Comparison of ENCODE assay signal across 11 mouse cellular contexts in genomic region chr5:105293226-105294165, GRCm38 (mm10). TPM values are rescaled to one million over a fixed set of nuclear protein-coding genes. Genes with fewer than 3 reads are reported as not detected.
DNase-seq lines count a peak whose midpoint lies in the region; ATAC-seq and TF ChIP-seq lines count a peak whose summit lies in the region.
"Not testable (repeated sequence)": the region's sequence is repeated elsewhere in the genome, so short reads cannot be mapped to it uniquely, and the experiment has no call there.
"Had no signal": no experiment of that assay in that cellular context is flagged by ENCODE, and none has a peak within 500 bp of the region (broad histone marks: within the 10 kb centered on the region; RNA-seq: fewer than 3 reads in every experiment).

Gene Gm43302, minus strand, starts transcription at chr5:105293695.
Gene Gbp6, minus strand, starts transcription at chr5:105293698.

- TF ChIP-seq RAD21 in MEL (IDR thresholded peaks at IDR 0.05; ENCODE audit: low read depth, low read length): not testable (repeated sequence)

- not testable (repeated sequence) for TF ChIP-seq CTCF in MEL (IDR thresholded peaks at IDR 0.05 in 2 of 3, conservative IDR thresholded peaks at IDR 0.05 in 1 of 3; ENCODE audit: control insufficient read depth in 1 of 3, insufficient read depth in 1 of 3, low read depth in 2 of 3, low read length in 3 of 3, poor library complexity in 1 of 3, severe bottlenecking in 1 of 3); intestine, postnatal 0 days (IDR thresholded peaks at IDR 0.05; ENCODE audit: low read depth); testis, adult 2 months (IDR thresholded peaks at IDR 0.05; ENCODE audit: control insufficient read depth, insufficient read depth, insufficient replicate concordance, low read depth, low read length)

- not testable (repeated sequence) for H3K4me2 ChIP-seq in forebrain, embryonic 14.5 days (ENCODE audit: low read length)
- H3K4me2 ChIP-seq in heart, embryonic 15.5 days: peak within 1 kb of the TSS; percentile 38; the same call in 1 of the 2 replicates
- peak within 1 kb of the TSS; percentile 45 for H3K4me2 ChIP-seq in intestine, postnatal 0 days (replicated peaks; ENCODE audit: low read depth)
- H3K4me2 ChIP-seq in limb, embryonic 15.5 days: peak within 1 kb of the TSS; percentile 25; the same call in 1 of the 2 replicates

- not testable (repeated sequence) for H3K79me2 ChIP-seq in MEL (ENCODE audit: control insufficient read depth, insufficient read depth, low read length, poor library complexity)
- peaks cover 32% of the 10 kb centered on the region; the same call in 1 of the 2 replicates for H3K79me2 ChIP-seq in macrophage (ENCODE audit: inconsistent target)

- not testable (repeated sequence) for H3K27me3 ChIP-seq in MEL (ENCODE audit: control insufficient read depth in 1 of 2, insufficient read depth in 2 of 2, low read length in 2 of 2); forebrain, embryonic 14.5 days (replicated peaks; ENCODE audit: control insufficient read depth, insufficient read depth, low read length); heart, embryonic 15.5 days; intestine, postnatal 0 days (replicated peaks; ENCODE audit: control insufficient read depth, insufficient read depth, low read length); limb, embryonic 15.5 days; testis, adult 2 months (ENCODE audit: control insufficient read depth, insufficient read depth, low read length)

- ATAC-seq in cerebellum, adult (ENCODE audit: insufficient number of reproducible peaks, low FRiP score, low TSS enrichment): peak; percentile 92
- ATAC-seq in forebrain, embryonic 14.5 days: not testable (repeated sequence)
- ATAC-seq in heart, embryonic 15.5 days (replicated peaks; ENCODE audit: insufficient number of reproducible peaks, insufficient read depth, low FRiP score, low read depth): peak; percentile 18; the same call in 1 of the 2 replicates
- ATAC-seq in intestine, postnatal 0 days: peak; percentile 51; the same call in 1 of the 2 replicates
- ATAC-seq in limb, embryonic 15.5 days (ENCODE audit: insufficient number of reproducible peaks, low FRiP score, low TSS enrichment, low read depth): 0 out of 2 replicates have a peak, but pooled peaks have one; percentile 35

- H3K9me3 ChIP-seq in MEL (replicated peaks; ENCODE audit: insufficient read depth, low read length); forebrain, embryonic 14.5 days (replicated peaks; ENCODE audit: control insufficient read depth, low read length); heart, embryonic 15.5 days (replicated peaks); intestine, postnatal 0 days (ENCODE audit: control insufficient read depth); limb, embryonic 15.5 days: not testable (repeated sequence)

- H3K4me3 ChIP-seq in MEL (ENCODE audit: control insufficient read depth in 1 of 2, insufficient read depth in 1 of 2, low read depth in 2 of 2, low read length in 2 of 2): peak within 1 kb of the TSS; percentile 57 to 73
- not testable (repeated sequence) for H3K4me3 ChIP-seq in forebrain, embryonic 14.5 days (ENCODE audit: low read depth, low read length); heart, embryonic 15.5 days; limb, embryonic 15.5 days; testis, adult 2 months (ENCODE audit: control insufficient read depth, low read depth, low read length)
- peak within 1 kb of the TSS; percentile 5; the same call in 1 of the 2 replicates for H3K4me3 ChIP-seq in intestine, postnatal 0 days (ENCODE audit: low read depth, low read length)
- H3K4me3 ChIP-seq in macrophage (ENCODE audit: inconsistent target): peak within 1 kb of the TSS; percentile 3; the same call in 1 of the 2 replicates

- 63% methylated on average over 3 of the region's 3 CpGs for WGBS in forebrain, embryonic 14.5 days
- WGBS in heart, embryonic 15.5 days: 25% methylated on average over 3 of the region's 3 CpGs
- 32% methylated on average over 3 of the region's 3 CpGs for WGBS in intestine, postnatal 0 days
- WGBS in limb, embryonic 15.5 days: 40% methylated on average over 3 of the region's 3 CpGs
- WGBS in macrophage (ENCODE audit: missing documents): 32% methylated on average over 3 of the region's 3 CpGs

- not testable (repeated sequence) for H3K27ac ChIP-seq in MEL (ENCODE audit: control insufficient read depth, low read depth, low read length); forebrain, embryonic 14.5 days (ENCODE audit: low read depth, low read length); macrophage
- peak within 1 kb of the TSS; percentile 56 for H3K27ac ChIP-seq in heart, embryonic 15.5 days
- 0 out of 2 replicates have a peak within 1 kb of the TSS, but pooled peaks have one; percentile 41 for H3K27ac ChIP-seq in intestine, postnatal 0 days (ENCODE audit: low read depth, low read length)
- H3K27ac ChIP-seq in limb, embryonic 15.5 days: peak within 1 kb of the TSS; percentile 47; the same call in 1 of the 2 replicates
- peak within 1 kb of the TSS; percentile 74 for H3K27ac ChIP-seq in testis, adult 2 months (ENCODE audit: control insufficient read depth, insufficient read depth, low read depth, low read length)

- TF ChIP-seq POLR2A in MEL (IDR thresholded peaks at IDR 0.05; ENCODE audit: control insufficient read depth in 1 of 2, insufficient read depth in 1 of 2, low read depth in 1 of 2, low read length in 2 of 2, poor library complexity in 1 of 2); testis, adult 2 months (IDR thresholded peaks at IDR 0.05; ENCODE audit: control insufficient read depth, low read depth, low read length): not testable (repeated sequence)

- TF ChIP-seq EP300 in MEL (IDR thresholded peaks at IDR 0.05; ENCODE audit: low read depth in 1 of 2, low read length in 2 of 2): not testable (repeated sequence)

- H3K36me3 ChIP-seq in MEL (ENCODE audit: control insufficient read depth in 1 of 2, insufficient read depth in 2 of 2, low read length in 2 of 2); forebrain, embryonic 14.5 days (ENCODE audit: control insufficient read depth, insufficient read depth, low read length); heart, embryonic 15.5 days; intestine, postnatal 0 days (ENCODE audit: control insufficient read depth, insufficient read depth); limb, embryonic 15.5 days; macrophage (ENCODE audit: inconsistent target); testis, adult 2 months (ENCODE audit: control insufficient read depth, insufficient read depth, low read length): not testable (repeated sequence)

- peak within 1 kb of the TSS; percentile 35; the same call in 1 of the 2 replicates for H3K9ac ChIP-seq in MEL (ENCODE audit: control insufficient read depth, low read depth, low read length, poor library complexity, severe bottlenecking)
- not testable (repeated sequence) for H3K9ac ChIP-seq in forebrain, embryonic 14.5 days (ENCODE audit: low read length); heart, embryonic 15.5 days; intestine, postnatal 0 days (ENCODE audit: low read depth, low read length); limb, embryonic 15.5 days

- not testable (repeated sequence) for H3K4me1 ChIP-seq in MEL (ENCODE audit: control insufficient read depth in 1 of 2, insufficient read depth in 2 of 2, low read length in 2 of 2); forebrain, embryonic 14.5 days (ENCODE audit: control insufficient read depth, insufficient read depth, low read length); heart, embryonic 15.5 days (replicated peaks); intestine, postnatal 0 days (replicated peaks; ENCODE audit: control insufficient read depth, insufficient read depth, low read length); limb, embryonic 15.5 days; testis, adult 2 months (ENCODE audit: control insufficient read depth, insufficient read depth, low read length)

- not testable (repeated sequence) for DNase-seq in MEL (ENCODE audit: low read depth, low spot score)
- DNase-seq in forebrain, embryonic 14.5 days (ENCODE audit: low spot score): peak; percentile 6

RNA-seq across cellular contexts. Expression of gene Gm43302, which starts in this region (rescaled TPM):
- total RNA-seq in MEL (2012; rRNA removed): not detected in 2 replicates
- polyA plus RNA-seq in MEL (2012; ENCODE audit: insufficient read depth in 1 of 2, insufficient read length in 2 of 2, low read depth in 1 of 2, low replicate concordance in 2 of 2, missing spikeins in 1 of 2) (not detected), macrophage (2018) (0.05 TPM in 1 of 3 replicates, not detected in the others)
- 0.39 and 0.74 TPM in 2 replicates for polyA plus RNA-seq in forebrain, embryonic 14.5 days (2014; fragmentation: Nextera tagmentation; extraction: Ambion mirVana)
- polyA plus RNA-seq in heart, embryonic 15.5 days (2015; fragmentation: Nextera tagmentation; extraction: Ambion mirVana): 0.10 TPM in 1 of 2 replicates, not detected in the other
- not detected in 2 replicates for polyA plus RNA-seq in intestine, postnatal 0 days (2015; fragmentation: Nextera tagmentation; extraction: Ambion mirVana)
- 0.30 TPM in 1 of 2 replicates, not detected in the other for polyA plus RNA-seq in limb, embryonic 15.5 days (2015; fragmentation: Nextera tagmentation; extraction: Ambion mirVana)
- total RNA-seq in macrophage (2018; cell fraction: chromatin; rRNA removed): 1 to 10 TPM in 8 of 26 experiments, under 1 TPM in 6, not detected in 12; 0.13 to 5.9 (median 1.6) TPM
- total RNA-seq in macrophage (2018; cell fraction: cytosol; rRNA removed): 1 to 10 TPM in 8 of 26 experiments, under 1 TPM in 9, not detected in 9; 0.06 to 1.9 (median 0.93) TPM
- 1 to 10 TPM in 12 of 26 experiments, under 1 TPM in 5, not detected in 9; 0.40 to 5.4 (median 2.0) TPM for total RNA-seq in macrophage (2018; cell fraction: nucleus; rRNA removed)
- polyA plus RNA-seq in testis, adult 2 months (2012; rRNA removed): 0.14 and 0.22 TPM in 2 replicates
- total RNA-seq: hematopoietic stem cell, adult 5-6 weeks; left cerebral cortex, adult 2 months had no signal
- polyA plus RNA-seq: midbrain, embryonic 11.5 days had no signal

RNA-seq across cellular contexts. Expression of gene Gbp6, which starts in this region (rescaled TPM):
- total RNA-seq in MEL (2012; rRNA removed): 0.15 TPM in 1 of 2 replicates, not detected in the other
- not detected for polyA plus RNA-seq in MEL (2012; ENCODE audit: insufficient read depth in 1 of 2, insufficient read length in 2 of 2, low read depth in 1 of 2, low replicate concordance in 2 of 2, missing spikeins in 1 of 2)
- 1.7 and 1.9 TPM in 2 replicates for polyA plus RNA-seq in forebrain, embryonic 14.5 days (2014; fragmentation: Nextera tagmentation; extraction: Ambion mirVana)
- polyA plus RNA-seq in heart, embryonic 15.5 days (2015; fragmentation: Nextera tagmentation; extraction: Ambion mirVana): 1.7 and 3.4 TPM in 2 replicates
- polyA plus RNA-seq in intestine, postnatal 0 days (2015; fragmentation: Nextera tagmentation; extraction: Ambion mirVana): 1.8 and 1.9 TPM in 2 replicates
- polyA plus RNA-seq in limb, embryonic 15.5 days (2015; fragmentation: Nextera tagmentation; extraction: Ambion mirVana): 1.9 and 2.0 TPM in 2 replicates
- 1,000 to 10,000 TPM in 2 of 26 experiments, 100 to 1,000 TPM in 17, 10 to 100 TPM in 7; 24.0 to 1,385 (median 376) TPM for total RNA-seq in macrophage (2018; cell fraction: chromatin; rRNA removed)
- total RNA-seq in macrophage (2018; cell fraction: cytosol; rRNA removed): 100 to 1,000 TPM in 14 of 26 experiments, 10 to 100 TPM in 12; 27.2 to 451 (median 208) TPM
- total RNA-seq in macrophage (2018; cell fraction: nucleus; rRNA removed): 1,000 to 10,000 TPM in 2 of 26 experiments, 100 to 1,000 TPM in 19, 10 to 100 TPM in 5; 21.9 to 1,042 (median 399) TPM
- polyA plus RNA-seq in macrophage (2018): 13.4 to 70.7 TPM (median 22.3 TPM) in 3 replicates
- 0.12 and 0.36 TPM in 2 replicates for polyA plus RNA-seq in testis, adult 2 months (2012; rRNA removed)
